ENCODE assay signal across 28 mouse cellular contexts in the genomic region with DNA sequence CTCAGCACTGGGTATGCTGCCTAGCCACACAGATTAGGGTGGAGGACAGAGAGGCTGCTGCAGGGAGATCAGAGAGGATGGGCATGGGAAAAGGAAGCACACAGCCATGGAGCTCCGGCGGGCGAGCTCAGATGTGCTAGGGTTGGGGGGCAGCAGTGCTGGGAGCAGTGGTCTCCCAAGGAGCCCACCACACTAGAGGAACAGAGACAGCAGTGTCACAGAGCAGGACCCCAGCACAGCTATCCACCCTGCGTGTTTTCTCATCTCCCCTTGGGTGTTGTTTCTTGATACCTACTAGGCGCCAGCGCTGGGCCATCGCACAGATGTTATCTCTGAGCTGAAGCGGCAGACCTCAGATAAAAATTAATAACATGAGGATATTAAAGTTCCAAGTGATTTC.
A peak's percentile ranks its signal among the peaks of the same experiment; 100 is the strongest.
DNase-seq lines count a peak whose midpoint lies in the region; ATAC-seq and TF ChIP-seq lines count a peak whose summit lies in the region.
"Had no signal": no experiment of that assay in that cellular context is flagged by ENCODE, and none has a peak within 500 bp of the region (broad histone marks: within the 10 kb centered on the region; RNA-seq: fewer than 3 reads in every experiment).

No protein-coding gene starts in this region.

- TF ChIP-seq POLR2A in heart, adult 2 months (IDR thresholded peaks at IDR 0.05; ENCODE audit: insufficient read depth, low read depth, low read length) = no peak

- 93% methylated on average over 8 of the region's 8 CpGs for WGBS in heart, adult 2 months
- 94% methylated on average over 8 of the region's 8 CpGs for WGBS in intestine, embryonic 14.5 days
- WGBS in intestine, embryonic 16.5 days = 95% methylated on average over 8 of the region's 8 CpGs
- WGBS in midbrain, embryonic 15.5 days = 88% methylated on average over 8 of the region's 8 CpGs
- 94% methylated on average over 8 of the region's 8 CpGs for WGBS in midbrain, embryonic 11.5 days

- no peak for TF ChIP-seq EP300 in heart, adult 2 months (IDR thresholded peaks at IDR 0.05; ENCODE audit: insufficient read depth, low read depth, low read length)

- H3K79me2 ChIP-seq in heart, adult 2 months (replicated peaks; ENCODE audit: control insufficient read depth, insufficient read depth, low read length) = no peaks in the 10 kb centered on the region

- no peak overlapping the region for H3K27ac ChIP-seq in heart, adult 2 months
- no peak overlapping the region for H3K27ac ChIP-seq in intestine, embryonic 14.5 days (ENCODE audit: low read depth)
- H3K27ac ChIP-seq in intestine, embryonic 16.5 days (ENCODE audit: low read length) = no peak overlapping the region
- no peak overlapping the region for H3K27ac ChIP-seq in midbrain, embryonic 15.5 days
- H3K27ac ChIP-seq in midbrain, embryonic 11.5 days (ENCODE audit: low read depth, low read length) = no peak overlapping the region
- H3K27ac ChIP-seq: embryonic facial prominence, embryonic 13.5 days; embryonic facial prominence, embryonic 15.5 days; forebrain, embryonic 10.5 days; forebrain, embryonic 12.5 days had no signal

- no peak overlapping the region for H3K4me3 ChIP-seq in heart, adult 2 months
- no peak overlapping the region for H3K4me3 ChIP-seq in intestine, embryonic 14.5 days (ENCODE audit: low read depth, low read length)
- no peak overlapping the region for H3K4me3 ChIP-seq in intestine, embryonic 16.5 days (ENCODE audit: low read length)
- no peak overlapping the region for H3K4me3 ChIP-seq in midbrain, embryonic 15.5 days
- no peak overlapping the region for H3K4me3 ChIP-seq in midbrain, embryonic 11.5 days (ENCODE audit: low read depth, low read length)
- H3K4me3 ChIP-seq: embryonic facial prominence, embryonic 13.5 days; embryonic facial prominence, embryonic 15.5 days; erythroblast, embryonic 14.5 days; forebrain, embryonic 10.5 days; forebrain, embryonic 12.5 days had no signal

- peaks cover 2% of the 10 kb centered on the region for H3K4me1 ChIP-seq in heart, adult 2 months (ENCODE audit: control insufficient read depth, insufficient read depth, low read length)
- peaks cover 9% of the 10 kb centered on the region for H3K4me1 ChIP-seq in intestine, embryonic 14.5 days (replicated peaks; ENCODE audit: control insufficient read depth, insufficient read depth, low read length)
- H3K4me1 ChIP-seq in intestine, embryonic 16.5 days (ENCODE audit: control insufficient read depth, insufficient read depth, low read length) = no peaks in the 10 kb centered on the region
- 0 out of 2 replicates have a peak, but pooled peaks cover 2% of the 10 kb centered on the region for H3K4me1 ChIP-seq in midbrain, embryonic 15.5 days
- H3K4me1 ChIP-seq in midbrain, embryonic 11.5 days (ENCODE audit: control insufficient read depth, insufficient read depth, low read length) = no peaks in the 10 kb centered on the region
- H3K4me1 ChIP-seq: embryonic facial prominence, embryonic 15.5 days had no signal

- no peak overlapping the region for H3K4me2 ChIP-seq in intestine, embryonic 14.5 days (ENCODE audit: low read length)
- H3K4me2 ChIP-seq in intestine, embryonic 16.5 days (ENCODE audit: low read depth, low read length) = no peak overlapping the region
- H3K4me2 ChIP-seq in midbrain, embryonic 15.5 days = no peak overlapping the region
- no peak overlapping the region for H3K4me2 ChIP-seq in midbrain, embryonic 11.5 days
- H3K4me2 ChIP-seq: embryonic facial prominence, embryonic 13.5 days; embryonic facial prominence, embryonic 15.5 days; forebrain, embryonic 12.5 days had no signal

- H3K9ac ChIP-seq in heart, adult 2 months (ENCODE audit: low read depth, low read length) = no peak overlapping the region
- H3K9ac ChIP-seq in intestine, embryonic 14.5 days (ENCODE audit: low read length) = no peak overlapping the region
- H3K9ac ChIP-seq in intestine, embryonic 16.5 days (ENCODE audit: low read depth, low read length) = no peak overlapping the region
- no peak overlapping the region for H3K9ac ChIP-seq in midbrain, embryonic 15.5 days
- no peak overlapping the region for H3K9ac ChIP-seq in midbrain, embryonic 11.5 days (ENCODE audit: low read length)
- H3K9ac ChIP-seq: embryonic facial prominence, embryonic 13.5 days; embryonic facial prominence, embryonic 15.5 days; forebrain, embryonic 12.5 days had no signal

- no peaks in the 10 kb centered on the region for H3K9me3 ChIP-seq in intestine, embryonic 14.5 days (ENCODE audit: control insufficient read depth, low read length)
- no peaks in the 10 kb centered on the region for H3K9me3 ChIP-seq in intestine, embryonic 16.5 days (ENCODE audit: control insufficient read depth, low read length)
- no peaks in the 10 kb centered on the region for H3K9me3 ChIP-seq in midbrain, embryonic 15.5 days
- H3K9me3 ChIP-seq in midbrain, embryonic 11.5 days (ENCODE audit: control insufficient read depth, low read length) = no peaks in the 10 kb centered on the region
- H3K9me3 ChIP-seq: embryonic facial prominence, embryonic 13.5 days; embryonic facial prominence, embryonic 15.5 days; forebrain, embryonic 10.5 days; forebrain, embryonic 12.5 days had no signal

- H3K36me3 ChIP-seq in heart, adult 2 months (ENCODE audit: control insufficient read depth, insufficient read depth, low read length) = no peaks in the 10 kb centered on the region
- no peaks in the 10 kb centered on the region for H3K36me3 ChIP-seq in intestine, embryonic 14.5 days (ENCODE audit: control insufficient read depth, insufficient read depth, low read length)
- H3K36me3 ChIP-seq in intestine, embryonic 16.5 days (ENCODE audit: control insufficient read depth, insufficient read depth, low read length) = no peaks in the 10 kb centered on the region
- no peaks in the 10 kb centered on the region for H3K36me3 ChIP-seq in midbrain, embryonic 15.5 days (replicated peaks)
- no peaks in the 10 kb centered on the region for H3K36me3 ChIP-seq in midbrain, embryonic 11.5 days (ENCODE audit: control insufficient read depth, insufficient read depth, low read length)
- H3K36me3 ChIP-seq: embryonic facial prominence, embryonic 15.5 days; forebrain, embryonic 12.5 days; G1E had no signal

- TF ChIP-seq CTCF in heart, adult 2 months (IDR thresholded peaks at IDR 0.05) = no peak

- no peak for ATAC-seq in intestine, embryonic 14.5 days (replicated peaks; ENCODE audit: low FRiP score, low TSS enrichment, low read depth)
- ATAC-seq in intestine, embryonic 16.5 days = no peak
- ATAC-seq in midbrain, embryonic 15.5 days (replicated peaks) = peak; percentile 54; the same call in 1 of the 2 replicates
- no peak for ATAC-seq in midbrain, embryonic 11.5 days (ENCODE audit: low FRiP score)
- ATAC-seq: activated CD4-positive, CD25-positive, alpha-beta regulatory T cell, adult 4 months; CD4-positive, CD25-positive, alpha-beta regulatory T cell, adult 4 months; forebrain, embryonic 14.5 days; forebrain, embryonic 16.5 days; Patski had no signal

- intact Hi-C loops in heart, adult 2 months (cut with DNase I) = loop anchor here (10.0 kb wide), 1 partner anchor 238 kb away; the partner anchor contains the start of gene Efna5

- DNase-seq in heart, adult 11 months = peak; percentile 89
- no peak for DNase-seq in heart, adult 2 months
- DNase-seq in intestine, embryonic 14.5 days (ENCODE audit: low spot score) = peak; percentile 31
- no peak for DNase-seq in midbrain, embryonic 11.5 days (ENCODE audit: low spot score, missing footprints)
- DNase-seq: adrenal gland, adult 8-10 months; adrenal gland, postnatal 14 days; adrenal gland, postnatal 36 days; B cell, adult 2 months; cerebellum, adult 11-12 months; cerebellum, adult 8-10 months; cerebellum, adult 9-11 months; cerebellum, postnatal 14 days; cerebellum, postnatal 36 days; embryo, embryonic 11 days had no signal

- no peaks in the 10 kb centered on the region for H3K27me3 ChIP-seq in heart, adult 2 months (ENCODE audit: control insufficient read depth, insufficient read depth, low read length)
- H3K27me3 ChIP-seq in intestine, embryonic 14.5 days (replicated peaks; ENCODE audit: control insufficient read depth, insufficient read depth, low read length) = no peaks in the 10 kb centered on the region
- H3K27me3 ChIP-seq in intestine, embryonic 16.5 days (replicated peaks; ENCODE audit: control insufficient read depth, insufficient read depth, low read length) = no peaks in the 10 kb centered on the region
- H3K27me3 ChIP-seq in midbrain, embryonic 15.5 days (replicated peaks) = no peaks in the 10 kb centered on the region
- no peaks in the 10 kb centered on the region for H3K27me3 ChIP-seq in midbrain, embryonic 11.5 days (ENCODE audit: control insufficient read depth, insufficient read depth, low read length)
- H3K27me3 ChIP-seq: CH12.LX; embryonic facial prominence, embryonic 13.5 days; embryonic facial prominence, embryonic 15.5 days; forebrain, embryonic 12.5 days; Patski had no signal

Comparison
In these comparisons a context has a peak if more than half of its experiments do, and no peak if none do; other contexts are left out.
1. DNase-seq: peak in heart, adult 11 months (single experiment) and intestine, embryonic 14.5 days (single experiment); none in heart, adult 2 months (0 of 2) and midbrain, embryonic 11.5 days (single experiment).